Mouse (Mus musculus): ENCODE measurements around the gene Clmn.

- TF ChIP-seq POLR2A (IDR thresholded peaks at IDR 0.05; ENCODE audit: borderline replicate concordance, low read depth, low read length) (no peak), CTCF (IDR thresholded peaks at IDR 0.05; ENCODE audit: low read depth, low read length) (no peak)
Observed at GRCm38 (mm10) chr12:104912281-104912933, 47.5 kb upstream of the Clmn start.
